Mouse (Mus musculus) forebrain, embryonic 13.5 days (tissue): ENCODE data around the gene Mov10l1. TPM values are rescaled to one million over a fixed set of nuclear protein-coding genes. Genes with fewer than 3 reads are reported as not detected.

ENCODE experiments used
- ATAC-seq: fragments of 200-750 bp; cut with Nextera tagmentation; 2 replicates; pipeline ENCODE4 v1.8.0; 2017
- H3K27ac ChIP-seq: fragments of 300-500 bp; sonication (generic); 2 replicates; pipeline ENCODE4 v1.5.1; 2015; ENCODE audit warnings: inconsistent platforms, mild to moderate bottlenecking, moderate library complexity
- H3K27me3 ChIP-seq: fragments of 300-500 bp; sonication (generic); 2 replicates; pipeline ENCODE4 v1.6.1; 2015; ENCODE audit warnings: mild to moderate bottlenecking, inconsistent platforms
- H3K36me3 ChIP-seq: fragments of 300-500 bp; sonication (generic); 2 replicates; pipeline ENCODE4 v1.6.1; 2015; ENCODE audit warnings: mild to moderate bottlenecking, inconsistent platforms; ENCODE audit not compliant: poor library complexity, severe bottlenecking
- H3K4me1 ChIP-seq: fragments of 300-500 bp; sonication (generic); 2 replicates; pipeline ENCODE4 v1.6.1; 2015; ENCODE audit warnings: inconsistent platforms
- H3K4me2 ChIP-seq: fragments of 300-500 bp; sonication (generic); 2 replicates; pipeline ENCODE4 v1.6.1; 2015; ENCODE audit warnings: inconsistent platforms, mild to moderate bottlenecking, moderate library complexity
- H3K4me3 ChIP-seq: fragments of 300-500 bp; sonication (generic); 2 replicates; pipeline ENCODE4 v1.5.1; 2015; ENCODE audit warnings: mild to moderate bottlenecking, inconsistent platforms
- H3K9ac ChIP-seq: fragments of 300-500 bp; sonication (generic); 2 replicates; pipeline ENCODE4 v1.6.1; 2015; ENCODE audit warnings: mild to moderate bottlenecking, inconsistent platforms
- H3K9me3 ChIP-seq: fragments of 300-500 bp; sonication (generic); replicated peaks from 2 replicates; pipeline ENCODE4 v1.6.1; 2016; ENCODE audit warnings: inconsistent platforms
- WGBS: fragments of 180-500 bp; shearing (Covaris S2); methylation state at CpG from one replicate; pipeline ENCODE4 v1.1.7; 2015; 5-methylcytosine and 5-hydroxymethylcytosine counted together
- polyA plus RNA-seq: library from polyadenylated mRNA; unstranded; fragments of >200 nt; fragmentation: Nextera tagmentation; extraction: Ambion mirVana; gene quantifications from 2 replicates; pipeline ENCODE4 v1.2.1, GENCODE M21; 2015

The Mov10l1 gene
- polyA plus RNA-seq, 1 experiment from 2014 or later, result not detected

DNA sequence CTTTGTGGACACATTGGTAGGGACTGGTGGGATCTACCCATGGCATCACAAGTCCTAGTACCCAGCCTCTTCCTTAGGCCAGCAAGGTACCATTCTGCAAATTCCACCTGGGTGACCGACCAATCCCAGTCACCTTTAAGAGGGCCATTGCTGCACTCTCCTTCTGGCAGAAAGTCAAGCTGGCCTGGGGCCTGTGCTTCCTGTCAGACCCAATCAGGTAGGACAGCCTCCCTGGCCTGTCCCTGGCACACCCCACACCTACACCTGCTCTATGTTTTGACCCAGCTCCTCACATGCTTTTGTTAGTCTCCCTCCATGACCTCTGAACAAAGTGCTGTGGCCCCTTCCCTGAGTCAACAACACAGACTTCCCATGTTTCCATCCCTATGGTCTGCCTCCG is 102.1 kb downstream of the Mov10l1 start:
- H3K27ac ChIP-seq, result no peak overlapping the region
- H3K9me3 ChIP-seq, result no peaks in the 10 kb centered on the region
- H3K36me3 ChIP-seq, result peaks cover 69% of the 10 kb centered on the region
- H3K4me1 ChIP-seq, result peaks cover 13% of the 10 kb centered on the region
- H3K4me2 ChIP-seq, result no peak overlapping the region
- H3K9ac ChIP-seq, result no peak overlapping the region
- no peak overlapping the region for H3K4me3 ChIP-seq
- 83% methylated on average over 2 of the region's 2 CpGs for WGBS
- ATAC-seq, result no peak
- no peaks in the 10 kb centered on the region for H3K27me3 ChIP-seq

DNA sequence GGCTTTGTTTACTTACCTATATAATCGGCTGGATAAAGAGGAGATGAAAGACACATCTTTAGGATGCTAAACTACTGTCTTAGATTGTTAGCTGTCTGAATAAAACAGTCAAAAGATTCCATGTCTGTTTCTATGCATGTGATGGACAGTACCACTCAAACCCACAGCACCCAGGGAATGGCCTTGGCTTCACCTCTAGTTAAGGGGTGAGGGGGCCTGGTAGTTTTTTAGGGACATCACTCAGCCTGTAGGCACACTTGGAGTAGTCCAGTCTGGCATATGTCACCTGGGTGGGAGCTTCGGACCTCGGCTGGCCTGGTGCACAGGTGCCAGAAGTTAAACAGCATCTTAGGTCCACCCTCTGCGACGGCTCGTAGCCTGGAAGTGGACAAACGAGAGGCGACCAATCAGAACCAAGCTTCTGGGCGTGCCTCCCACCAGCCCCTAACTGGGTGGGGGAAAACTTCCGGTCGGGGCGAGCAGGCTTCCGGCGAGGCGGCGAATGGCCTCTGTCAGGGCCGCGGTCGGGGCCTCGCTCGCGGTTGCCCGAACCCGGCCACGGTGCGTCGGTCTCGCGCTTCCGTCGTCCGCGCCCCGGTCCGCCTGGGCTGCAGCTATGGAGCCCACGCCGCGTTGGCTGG is 106.0 kb downstream of the Mov10l1 start, which contains the start of gene Selenoo:
TSS of gene Selenoo (plus strand) at position 478 of the 641 bp plus-strand sequence.
- H3K4me1 ChIP-seq, result peaks cover 23% of the 10 kb centered on the region
- H3K4me3 ChIP-seq, result peak within 1 kb of the TSS; percentile 99
- H3K36me3 ChIP-seq, result peaks cover 51% of the 10 kb centered on the region
- 2% methylated on average over 35 of the region's 38 CpGs for WGBS
- H3K9me3 ChIP-seq, result no peaks in the 10 kb centered on the region
- peak; percentile 93 for ATAC-seq
- H3K4me2 ChIP-seq, result peak within 1 kb of the TSS; percentile 99
- peak within 1 kb of the TSS; percentile 75 for H3K27ac ChIP-seq
- H3K9ac ChIP-seq, result peak within 1 kb of the TSS; percentile 97
- no peaks in the 10 kb centered on the region for H3K27me3 ChIP-seq

DNA sequence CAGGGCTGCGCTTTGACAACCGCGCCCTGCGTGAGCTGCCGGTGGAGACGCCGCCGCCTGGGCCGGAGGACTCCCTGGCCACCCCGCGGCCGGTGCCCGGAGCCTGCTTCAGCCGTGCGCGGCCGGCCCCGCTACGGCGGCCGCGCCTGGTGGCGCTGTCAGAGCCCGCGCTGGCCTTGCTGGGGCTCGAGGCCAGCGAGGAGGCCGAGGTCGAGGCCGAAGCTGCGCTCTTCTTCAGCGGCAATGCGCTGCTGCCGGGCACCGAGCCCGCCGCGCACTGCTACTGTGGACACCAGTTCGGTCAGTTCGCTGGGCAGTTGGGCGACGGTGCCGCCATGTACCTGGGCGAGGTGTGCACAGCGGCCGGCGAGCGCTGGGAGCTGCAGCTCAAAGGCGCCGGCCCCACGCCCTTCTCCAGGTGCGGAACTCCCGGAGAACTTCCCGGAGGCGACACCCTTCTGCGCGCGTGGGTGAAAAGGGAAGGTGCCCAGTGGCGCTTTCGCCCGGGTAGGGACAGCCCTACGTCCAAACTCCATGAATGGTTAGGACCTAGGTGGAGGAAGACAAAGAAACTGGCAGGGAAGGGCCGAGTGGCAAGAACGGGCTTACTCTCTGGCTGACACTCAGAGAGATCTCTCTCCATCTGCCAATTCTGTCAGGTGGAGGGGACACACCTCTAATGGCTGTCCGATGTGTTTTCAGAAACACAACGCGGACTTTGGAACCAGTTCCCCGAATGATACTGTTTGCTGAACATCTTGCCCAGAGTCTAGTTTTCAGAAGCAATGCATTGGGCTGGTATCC is 106.7 kb downstream of the Mov10l1 start:
- Histone ChIP-seq H3K27ac (peak overlapping the region; percentile 75), H3K36me3 (peaks cover 51% of the 10 kb centered on the region)

DNA sequence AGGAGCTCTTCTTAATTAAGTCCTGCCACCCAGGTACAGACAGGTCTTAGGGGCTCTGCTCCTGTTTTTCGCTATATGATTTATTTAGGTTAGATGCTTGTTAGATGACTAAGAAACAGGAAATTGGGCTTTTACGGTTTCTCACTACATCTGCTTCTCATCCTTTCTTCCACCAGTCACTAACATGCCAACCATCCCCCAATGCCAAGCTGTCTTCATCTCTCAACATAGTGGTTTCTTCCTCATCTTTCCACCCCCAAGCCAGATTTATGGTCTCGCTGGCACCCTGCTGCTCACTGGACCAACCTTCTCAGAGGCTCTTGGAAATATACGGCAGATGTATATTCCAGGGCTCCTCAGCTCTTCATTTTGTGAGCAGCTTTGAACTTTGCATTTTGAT is 108.0 kb downstream of the Mov10l1 start:
- Histone ChIP-seq H3K9ac (no peak overlapping the region), H3K27me3 (no peaks in the 10 kb centered on the region), H3K36me3 (peaks cover 51% of the 10 kb centered on the region), H3K4me1 (peaks cover 23% of the 10 kb centered on the region), H3K4me3 (no peak overlapping the region), H3K27ac (no peak overlapping the region), H3K4me2 (peak overlapping the region; percentile 99; the same call in 1 of the 2 replicates), H3K9me3 (no peaks in the 10 kb centered on the region)
- no peak for ATAC-seq
- WGBS, result 91% methylated on average over 4 of the region's 4 CpGs

More for the DNA sequence above, 106.7 kb downstream of the Mov10l1 start:
- peaks cover 23% of the 10 kb centered on the region for H3K4me1 ChIP-seq
- ATAC-seq, result peak; percentile 65; the same call in 1 of the 2 replicates
- H3K9ac ChIP-seq, result peak overlapping the region; percentile 97
- H3K4me2 ChIP-seq, result peak overlapping the region; percentile 99
- H3K27me3 ChIP-seq, result no peaks in the 10 kb centered on the region
- peak overlapping the region; percentile 99 for H3K4me3 ChIP-seq
- no peaks in the 10 kb centered on the region for H3K9me3 ChIP-seq
- 3% methylated on average over 66 of the region's 68 CpGs for WGBS

DNA sequence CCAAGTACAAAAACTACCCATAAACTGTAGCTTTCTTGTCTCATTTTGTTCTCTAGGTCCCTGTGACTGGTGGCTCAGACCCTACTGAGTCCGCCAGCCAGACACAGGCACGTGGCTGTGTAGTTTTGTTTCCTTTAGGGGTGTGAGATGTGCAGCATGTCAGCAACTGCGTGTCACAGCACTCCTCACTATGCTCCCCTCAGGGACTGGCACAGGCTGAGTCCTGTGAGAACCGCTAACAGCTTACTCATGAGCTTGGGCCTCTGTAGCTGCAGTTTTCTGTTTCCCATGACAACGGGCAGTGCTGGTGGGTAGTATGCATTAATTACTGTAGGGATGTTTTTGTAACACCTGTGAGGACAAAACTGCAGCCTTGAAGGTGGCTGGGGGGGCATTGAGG is 109.5 kb downstream of the Mov10l1 start:
- no peak overlapping the region for H3K4me3 ChIP-seq
- H3K4me2 ChIP-seq, result no peak overlapping the region
- H3K27ac ChIP-seq, result no peak overlapping the region
- H3K27me3 ChIP-seq, result no peaks in the 10 kb centered on the region
- no peak for ATAC-seq
- no peaks in the 10 kb centered on the region for H3K9me3 ChIP-seq
- H3K36me3 ChIP-seq, result peaks cover 52% of the 10 kb centered on the region
- peaks cover 23% of the 10 kb centered on the region for H3K4me1 ChIP-seq
- 82% methylated on average over 5 of the region's 5 CpGs for WGBS
- no peak overlapping the region for H3K9ac ChIP-seq

DNA sequence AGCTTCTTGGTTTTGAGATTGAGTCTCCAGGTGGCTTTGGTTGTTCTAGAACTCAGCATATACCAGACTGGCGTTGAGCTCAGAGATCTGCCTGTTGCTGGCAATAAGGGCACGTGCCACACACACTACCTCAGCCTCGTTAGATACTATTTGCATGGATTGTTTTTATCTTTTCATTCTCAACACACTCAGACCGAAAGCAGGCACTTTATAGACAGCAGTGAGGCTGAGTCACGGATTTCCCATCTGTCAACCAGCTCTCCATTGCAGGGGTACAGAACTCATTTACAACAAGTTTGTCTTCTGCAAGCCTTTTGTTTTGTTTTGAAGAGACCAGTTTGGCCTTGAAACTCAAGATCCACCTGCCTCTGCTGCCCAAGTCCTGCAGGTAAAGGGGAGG is 114.7 kb downstream of the Mov10l1 start:
- no peak overlapping the region for H3K9ac ChIP-seq
- H3K36me3 ChIP-seq, result peaks cover 100% of the 10 kb centered on the region
- H3K4me3 ChIP-seq, result no peak overlapping the region
- WGBS, result 84% methylated on average over 5 of the region's 5 CpGs
- H3K4me1 ChIP-seq, result no peaks in the 10 kb centered on the region
- ATAC-seq, result no peak
- no peak overlapping the region for H3K27ac ChIP-seq
- no peaks in the 10 kb centered on the region for H3K27me3 ChIP-seq
- H3K9me3 ChIP-seq, result no peaks in the 10 kb centered on the region
- H3K4me2 ChIP-seq, result no peak overlapping the region

DNA sequence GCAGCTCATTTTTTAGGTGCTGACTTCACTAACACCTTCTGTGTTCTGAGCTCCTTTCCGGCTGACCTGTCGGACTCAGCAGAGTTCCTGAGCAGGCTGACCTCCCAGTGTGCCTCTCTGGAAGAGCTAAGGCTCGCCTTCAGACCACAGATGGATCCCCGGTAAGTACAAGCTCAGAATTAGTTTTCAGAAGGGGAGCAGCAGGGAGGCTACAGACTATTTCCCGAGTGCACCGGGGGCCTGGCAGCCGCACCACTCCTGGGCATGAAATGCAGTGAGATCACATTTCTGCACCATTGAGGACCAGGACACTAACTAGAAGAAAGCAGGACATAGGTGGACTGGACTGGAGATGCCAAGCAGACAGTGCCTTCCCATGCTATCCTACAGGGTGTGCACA is 115.9 kb downstream of the Mov10l1 start:
- no peaks in the 10 kb centered on the region for H3K4me1 ChIP-seq
- H3K9me3 ChIP-seq, result no peaks in the 10 kb centered on the region
- H3K4me3 ChIP-seq, result no peak overlapping the region
- peaks cover 100% of the 10 kb centered on the region for H3K36me3 ChIP-seq
- H3K4me2 ChIP-seq, result no peak overlapping the region
- no peak overlapping the region for H3K27ac ChIP-seq
- no peak for ATAC-seq
- no peaks in the 10 kb centered on the region for H3K27me3 ChIP-seq
- 90% methylated on average over 7 of the region's 7 CpGs for WGBS
- H3K9ac ChIP-seq, result no peak overlapping the region

DNA sequence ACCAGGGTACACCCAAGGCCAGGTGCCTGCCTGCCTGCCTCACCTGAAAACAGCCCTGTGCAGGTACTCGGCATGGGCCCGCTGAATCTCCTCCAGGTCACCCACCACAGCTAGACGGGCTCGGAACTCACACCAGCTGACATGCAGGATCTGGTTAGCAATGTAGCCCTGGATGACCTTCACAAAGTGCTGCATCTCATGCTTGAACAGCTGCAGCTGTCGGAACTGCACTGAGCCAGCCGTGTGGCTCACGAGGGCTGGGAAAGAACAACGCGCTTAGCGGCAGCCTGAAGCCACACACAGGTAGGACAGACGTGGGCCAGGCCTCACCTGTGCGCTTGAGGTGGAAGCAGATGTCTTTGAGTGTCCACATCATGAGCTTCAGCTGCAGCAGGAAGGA is 118.1 kb downstream of the Mov10l1 start:
- Histone ChIP-seq H3K9me3 (no peaks in the 10 kb centered on the region), H3K4me2 (no peak overlapping the region), H3K4me1 (no peaks in the 10 kb centered on the region), H3K27me3 (no peaks in the 10 kb centered on the region), H3K9ac (no peak overlapping the region), H3K36me3 (peaks cover 100% of the 10 kb centered on the region), H3K4me3 (no peak overlapping the region), H3K27ac (no peak overlapping the region)
- ATAC-seq, result no peak
- 92% methylated on average over 12 of the region's 12 CpGs for WGBS

DNA sequence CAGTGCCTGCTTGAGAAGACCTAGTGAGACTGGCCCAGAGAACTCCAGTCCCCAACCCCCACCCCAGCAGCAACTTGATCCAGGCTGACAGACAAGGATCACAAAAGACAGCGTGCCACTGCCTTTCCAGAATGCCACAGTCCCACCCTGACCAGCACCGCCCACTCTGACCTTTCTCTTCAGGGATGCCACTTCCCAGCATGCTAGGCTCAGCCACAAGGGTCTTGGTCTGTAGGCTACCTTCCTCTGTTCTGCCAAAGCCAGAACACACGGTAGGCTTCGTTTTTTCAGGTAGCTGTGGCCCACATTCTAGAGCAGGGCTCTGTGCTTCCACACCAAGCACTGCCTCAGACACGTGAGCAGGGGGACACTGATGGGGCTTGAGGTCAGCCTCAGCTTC is 119.9 kb downstream of the Mov10l1 start:
- no peak overlapping the region for H3K4me3 ChIP-seq
- no peak overlapping the region for H3K4me2 ChIP-seq
- peaks cover 100% of the 10 kb centered on the region for H3K36me3 ChIP-seq
- no peak for ATAC-seq
- WGBS, result 61% methylated on average over 5 of the region's 5 CpGs
- H3K9me3 ChIP-seq, result no peaks in the 10 kb centered on the region
- H3K27ac ChIP-seq, result no peak overlapping the region
- H3K9ac ChIP-seq, result no peak overlapping the region
- H3K27me3 ChIP-seq, result no peaks in the 10 kb centered on the region
- no peaks in the 10 kb centered on the region for H3K4me1 ChIP-seq

DNA sequence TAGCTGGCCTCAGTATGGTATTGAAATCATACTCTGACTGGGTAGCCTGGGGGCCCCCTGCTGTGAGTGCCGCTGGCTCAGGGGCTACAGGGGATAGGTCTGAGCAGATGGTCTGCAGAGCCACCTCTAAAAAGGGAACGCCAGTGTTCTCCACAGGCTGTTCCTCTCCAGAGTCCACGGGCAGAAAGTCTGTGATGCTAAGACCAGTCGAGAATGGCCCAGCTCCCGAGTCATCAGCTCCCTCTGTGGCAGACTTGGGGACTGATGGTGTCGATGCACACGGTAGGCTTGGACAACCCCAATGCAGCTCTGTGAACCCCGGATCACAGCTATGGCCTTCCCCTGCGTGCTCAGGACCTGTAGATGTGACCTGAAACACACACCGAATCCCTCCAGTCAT is 121.2 kb downstream of the Mov10l1 start:
- ATAC-seq, result no peak
- WGBS, result 88% methylated on average over 10 of the region's 10 CpGs

DNA sequence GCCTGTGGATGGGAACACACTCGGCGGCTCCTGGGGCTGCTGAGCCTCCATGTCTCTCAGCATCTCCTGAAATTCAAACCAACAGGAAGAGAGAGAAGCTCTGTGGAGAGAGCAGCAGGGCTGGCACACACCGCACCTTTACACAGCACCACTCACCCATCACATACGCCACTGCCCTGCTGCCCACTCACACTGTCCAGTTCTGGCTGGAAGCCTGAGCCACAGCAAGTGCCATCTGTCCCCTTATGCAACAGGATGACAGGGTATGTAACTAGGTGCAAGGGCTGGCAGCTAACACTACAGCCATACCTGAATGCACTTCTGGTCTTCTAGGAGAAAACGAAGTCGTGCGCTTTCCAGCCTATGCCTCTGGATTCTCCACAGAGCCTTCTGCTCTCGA is 121.7 kb downstream of the Mov10l1 start:
- H3K27ac ChIP-seq, result no peak overlapping the region
- no peak for ATAC-seq
- H3K4me2 ChIP-seq, result no peak overlapping the region
- no peaks in the 10 kb centered on the region for H3K27me3 ChIP-seq
- H3K4me3 ChIP-seq, result no peak overlapping the region
- H3K9ac ChIP-seq, result no peak overlapping the region
- peaks cover 100% of the 10 kb centered on the region for H3K36me3 ChIP-seq
- no peaks in the 10 kb centered on the region for H3K4me1 ChIP-seq
- 97% methylated on average over 8 of the region's 8 CpGs for WGBS
- H3K9me3 ChIP-seq, result no peaks in the 10 kb centered on the region

More for the DNA sequence above, 121.2 kb downstream of the Mov10l1 start:
- H3K4me1 ChIP-seq, result no peaks in the 10 kb centered on the region
- peaks cover 100% of the 10 kb centered on the region for H3K36me3 ChIP-seq
- H3K27me3 ChIP-seq, result no peaks in the 10 kb centered on the region
- H3K4me3 ChIP-seq, result no peak overlapping the region
- H3K4me2 ChIP-seq, result no peak overlapping the region
- no peak overlapping the region for H3K27ac ChIP-seq
- H3K9me3 ChIP-seq, result no peaks in the 10 kb centered on the region
- H3K9ac ChIP-seq, result no peak overlapping the region
